Mouse (Mus musculus) gastrocnemius, postnatal 10 days (tissue): Measurements from ENCODE around the gene Smarcd3. TPM values are rescaled to one million over a fixed set of nuclear protein-coding genes. Genes with fewer than 3 reads are reported as not detected.

Experiments
- DNase-seq: peaks from one replicate; pipeline ENCODE4 v3.0.0; 2021; ENCODE audit warnings: mixed read lengths
- long read RNA-seq, 2 experiments: library from polyadenylated mRNA; stranded (forward); transcript quantifications; one replicate each; pipeline ENCODE4 v2.0.0; 2021
- total RNA-seq, 2 experiments: library from RNA; stranded (reverse); gene quantifications; 2 replicates each; pipeline ENCODE4 v1.2.3; 2021

The Smarcd3 gene
- 100 to 1,000 TPM; 122 to 132 TPM for total RNA-seq
- long read RNA-seq, experiment 1, transcript Smarcd3-201 (13 exons, 1,735 nt): major isoform, 216 of 265 reads
- long read RNA-seq, experiment 1, partial matches to known transcripts: 15 of 265 reads
- long read RNA-seq, experiment 1, other reads (novel, unspliced or antisense): 30 of 265 reads
- long read RNA-seq, experiment 2, transcript Smarcd3-201 (13 exons, 1,735 nt): major isoform, 222 of 267 reads
- long read RNA-seq, experiment 2, partial matches to known transcripts: 20 of 267 reads
- long read RNA-seq, experiment 2, other reads (novel, unspliced or antisense): 23 of 267 reads

DNA sequence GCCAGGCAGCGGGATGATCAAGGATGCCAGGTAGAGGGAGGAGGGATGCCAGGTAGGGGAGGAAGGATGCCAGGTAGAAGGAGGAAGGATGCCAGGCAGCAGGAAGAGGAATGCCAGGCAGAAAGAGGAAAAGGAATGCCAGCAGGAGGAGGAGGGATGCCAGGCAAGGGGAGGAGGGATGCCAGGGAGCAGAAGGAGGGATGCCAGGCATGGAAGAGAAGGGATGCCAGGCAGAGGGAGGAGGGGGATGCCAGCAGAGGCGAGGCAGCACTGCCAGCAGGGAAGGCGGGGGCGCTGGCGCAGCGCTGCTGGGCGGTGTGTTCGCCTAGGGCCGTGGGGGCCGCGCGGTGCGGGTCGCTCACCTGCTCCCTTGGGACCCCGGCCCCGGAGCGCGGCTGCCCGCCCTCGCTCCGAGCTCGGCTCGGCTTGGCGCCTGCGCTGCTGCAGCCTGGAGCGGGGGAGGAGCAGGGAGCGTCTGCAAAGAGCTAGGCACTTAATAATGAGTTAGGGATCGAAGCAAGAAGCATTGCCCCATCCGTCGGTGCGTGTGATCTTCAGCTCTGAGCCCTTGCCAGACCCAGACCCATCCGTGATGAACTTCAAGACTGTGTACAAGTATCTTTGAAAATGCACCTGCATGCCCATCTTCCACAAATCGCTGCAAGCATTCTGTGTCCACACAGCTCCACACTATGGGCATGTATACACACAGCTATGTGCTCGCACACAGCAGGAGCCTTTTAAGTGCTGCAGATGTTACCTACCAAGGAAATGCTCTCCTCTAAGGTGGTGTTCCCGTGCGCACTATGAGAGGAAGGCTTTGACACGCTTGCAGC lies at the start of gene Smarcd3:
Gene Smarcd3 (minus strand): TSS at position 426 of the 836 bp plus-strand sequence.
- DNase-seq: peak; percentile 40

DNA sequence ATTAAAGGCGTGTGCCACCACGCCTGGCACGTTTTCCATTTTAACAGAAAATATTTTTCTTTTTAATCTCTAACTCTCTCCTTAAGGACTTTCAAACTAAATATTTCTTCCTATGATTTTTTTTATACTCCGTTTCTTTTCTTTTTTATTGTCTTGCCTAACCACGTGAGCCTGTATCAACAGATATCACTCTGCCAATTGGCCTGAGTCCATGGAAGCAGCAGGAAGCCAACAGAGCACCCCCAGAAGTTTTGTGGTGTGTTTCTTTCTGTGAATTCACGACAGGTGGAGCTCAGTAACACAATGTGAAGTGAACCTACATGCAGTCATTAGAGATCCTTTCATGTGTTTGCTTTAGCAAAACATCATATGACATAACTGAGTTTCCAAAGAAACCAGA lies 37.2 kb upstream of the Smarcd3 start:
- no peak for DNase-seq

DNA sequence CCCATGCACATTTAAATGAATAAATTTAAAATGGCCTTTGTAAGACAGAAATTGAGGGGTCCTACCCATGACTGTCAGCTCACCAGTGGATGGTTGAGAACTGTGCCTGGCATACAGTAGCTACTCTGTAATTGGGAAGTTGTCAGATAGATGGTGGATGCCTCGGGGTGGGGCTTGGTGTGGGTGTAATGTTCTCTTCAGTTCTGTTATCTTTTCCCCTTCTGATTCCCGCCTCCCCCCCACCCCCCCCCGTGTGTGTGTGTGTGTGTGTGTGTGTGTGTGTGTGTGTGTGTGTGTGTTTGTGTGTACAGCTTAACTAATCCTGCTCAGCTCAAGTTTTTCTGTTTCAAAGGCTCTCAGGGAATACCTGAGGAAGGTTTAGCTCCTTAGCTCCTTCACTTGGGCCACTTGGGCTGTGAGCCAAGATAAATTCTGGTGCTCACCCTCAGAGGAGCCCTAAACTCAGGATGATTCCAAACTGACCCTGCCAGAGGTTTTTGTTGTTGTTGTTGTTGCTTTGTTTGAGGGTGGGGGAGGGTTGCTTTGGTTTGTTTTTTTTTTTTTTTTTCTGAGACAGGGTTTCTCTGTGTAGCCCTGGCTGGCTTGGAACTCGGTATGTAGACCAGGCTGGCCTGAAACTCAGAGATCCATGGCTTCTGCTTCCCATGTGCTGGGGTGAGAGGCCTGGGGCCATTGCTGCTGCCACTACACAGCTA lies 35.7 kb upstream of the Smarcd3 start:
- DNase-seq: no peak

DNA sequence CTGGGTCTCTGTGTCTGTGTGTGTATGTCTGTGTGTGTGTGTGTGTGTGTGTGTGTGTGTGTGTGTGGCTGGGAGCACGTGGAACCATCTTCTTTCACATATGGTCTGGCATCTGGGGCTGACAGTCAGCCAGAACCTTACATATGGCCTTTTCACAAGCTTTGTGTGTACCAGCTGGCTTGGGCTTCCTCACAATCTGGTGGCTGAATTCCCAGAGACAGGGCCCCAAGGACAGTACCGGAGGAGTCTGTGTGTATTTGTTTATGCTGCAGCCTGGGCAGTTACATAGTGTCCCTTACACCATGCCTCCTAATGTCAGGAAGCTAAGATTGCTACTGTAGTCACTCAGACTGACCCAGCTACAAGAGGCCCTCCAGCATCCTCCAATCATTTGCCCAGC lies 32.9 kb upstream of the Smarcd3 start:
- no peak for DNase-seq

DNA sequence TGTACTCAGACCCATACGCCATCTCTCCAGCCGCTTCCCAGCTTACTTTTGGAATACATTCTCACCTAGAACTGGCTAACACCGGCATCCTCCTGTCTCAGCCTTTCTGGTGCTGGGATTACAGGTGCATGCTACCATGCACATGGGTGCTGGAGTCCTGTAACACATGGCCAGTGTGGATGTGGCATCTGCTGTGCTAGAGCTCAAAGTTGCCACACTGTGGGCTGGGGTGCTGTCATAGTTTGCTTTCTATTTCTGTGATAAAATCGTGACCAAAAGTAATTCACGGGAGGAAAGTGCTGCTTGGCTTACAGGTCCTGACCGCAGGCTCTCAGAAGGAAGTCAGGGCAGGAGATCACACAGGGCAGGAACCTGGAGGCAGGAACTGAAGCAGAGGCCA lies 30.3 kb upstream of the Smarcd3 start:
- DNase-seq: no peak

DNA sequence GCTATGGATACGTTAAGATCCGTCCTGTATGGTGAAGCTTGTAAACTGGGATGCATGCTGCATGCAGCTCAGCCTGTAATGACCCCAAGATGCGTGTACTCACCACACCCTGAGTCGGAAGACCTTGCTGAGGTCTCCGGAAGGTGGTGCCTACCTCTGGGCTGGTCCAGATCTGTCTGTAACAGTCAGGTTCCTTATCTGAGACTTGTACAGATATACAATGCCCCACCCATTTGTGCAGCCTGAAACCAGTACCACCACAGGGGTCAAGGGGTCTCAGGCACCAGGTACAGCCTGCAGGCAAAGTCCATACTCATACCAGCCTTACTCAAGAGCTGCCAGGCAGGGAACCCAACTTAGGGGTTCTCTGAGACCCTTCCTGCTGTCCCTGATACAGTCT lies 28.6 kb upstream of the Smarcd3 start:
- DNase-seq: no peak

DNA sequence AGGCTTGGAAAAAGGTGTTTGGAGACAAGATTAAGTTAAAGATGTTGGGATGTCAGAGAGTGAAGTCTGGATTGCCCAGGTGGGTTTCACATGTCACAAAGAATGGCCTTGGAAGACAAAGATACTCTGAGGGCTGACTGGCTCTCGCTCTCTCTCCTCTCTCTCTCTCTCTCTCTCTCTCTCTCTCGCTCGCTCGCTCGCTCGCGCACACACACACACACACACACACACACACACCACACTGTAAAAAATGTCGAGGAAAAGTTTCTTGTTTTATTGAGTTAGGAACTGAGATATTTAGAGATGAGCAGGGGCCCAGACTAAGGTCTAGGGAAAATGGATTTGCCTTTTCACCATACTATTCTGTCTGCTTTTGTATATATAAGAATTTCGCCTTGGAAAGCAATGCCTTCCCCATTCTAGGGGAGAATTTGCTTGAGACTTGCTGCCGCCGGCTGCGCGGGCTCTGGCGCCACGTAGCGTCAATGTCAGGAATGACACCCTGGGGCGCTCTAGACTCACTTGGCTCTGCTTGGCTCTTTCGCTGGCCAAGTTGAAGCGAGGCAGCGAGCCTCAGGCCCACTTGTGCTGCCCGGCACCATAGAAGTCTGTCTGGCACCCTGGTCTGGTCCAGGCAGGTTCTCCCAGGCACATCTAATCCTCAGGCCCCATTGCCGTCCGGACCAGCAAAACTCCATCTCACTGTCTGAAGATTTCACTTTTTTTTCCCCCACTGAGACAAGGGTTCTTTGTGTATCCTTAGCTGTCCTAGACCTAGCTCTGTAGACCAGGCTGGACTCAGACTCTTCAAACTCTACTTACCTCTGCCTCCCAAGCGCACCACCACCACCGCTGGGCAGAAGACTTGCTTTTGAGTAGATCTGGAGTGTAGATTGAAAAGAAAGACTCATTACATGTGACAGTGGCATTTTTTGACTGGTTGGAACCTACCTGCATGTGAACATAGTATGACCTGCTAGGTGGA lies 27.8 kb upstream of the Smarcd3 start:
- peak; percentile 87 for DNase-seq

DNA sequence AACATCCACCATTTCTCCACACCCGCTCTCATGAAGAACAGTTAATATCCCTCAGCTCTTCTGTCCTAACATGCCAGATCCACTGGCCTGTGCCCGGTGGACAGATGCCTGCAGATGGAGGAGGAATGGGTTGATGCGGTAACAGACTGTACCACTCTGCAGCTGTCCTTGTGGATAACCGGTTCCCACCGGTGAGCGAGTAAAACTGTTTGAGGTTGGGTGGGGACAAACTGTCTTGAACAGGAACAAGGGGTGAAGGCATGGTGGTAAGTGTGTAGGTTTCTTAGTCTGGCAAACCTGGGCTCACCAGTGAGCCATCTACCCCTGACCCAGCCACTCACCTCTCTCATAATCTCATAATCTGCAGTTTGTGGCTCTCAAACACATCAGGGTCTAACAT lies 27.1 kb upstream of the Smarcd3 start:
- no peak for DNase-seq

DNA sequence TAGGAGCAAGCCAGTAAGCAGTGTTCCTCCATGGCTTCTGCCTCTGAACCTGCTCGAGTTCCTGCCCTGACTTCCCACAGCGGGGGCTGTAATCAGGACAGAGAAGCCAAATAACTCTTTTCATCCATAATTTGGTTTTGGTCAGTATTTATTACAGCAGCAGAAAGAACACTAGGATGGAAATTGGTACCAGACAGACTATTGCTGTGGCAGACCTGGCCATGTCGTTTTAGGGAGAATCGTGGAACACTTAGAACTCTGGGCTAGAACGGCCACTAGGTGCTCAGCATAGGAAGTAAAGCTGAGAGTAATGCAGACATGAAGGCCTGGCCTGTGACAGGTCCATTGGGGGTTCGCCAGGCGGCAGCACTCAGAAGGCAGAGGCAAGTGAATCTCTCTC lies 25.5 kb upstream of the Smarcd3 start:
- DNase-seq: no peak

DNA sequence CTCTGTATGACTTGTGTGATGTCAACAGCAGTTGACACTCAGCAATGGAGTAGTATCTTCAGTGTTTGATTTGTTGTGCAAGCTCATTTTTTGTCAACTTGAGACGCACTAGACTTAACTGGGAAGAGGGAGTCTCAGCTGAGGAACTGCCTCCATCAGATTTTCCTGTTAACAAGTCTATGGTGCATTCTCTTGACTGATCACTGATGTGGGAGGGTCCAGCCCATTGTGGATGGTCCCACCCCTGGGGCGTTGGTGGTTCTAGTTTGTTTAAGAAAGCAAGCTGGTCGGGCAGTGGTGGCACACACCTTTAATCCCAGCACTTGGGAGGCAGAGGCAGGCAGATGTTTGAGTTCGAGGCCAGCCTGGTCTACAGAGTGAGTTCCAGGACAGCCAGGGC lies 25.0 kb upstream of the Smarcd3 start:
- no peak for DNase-seq

DNA sequence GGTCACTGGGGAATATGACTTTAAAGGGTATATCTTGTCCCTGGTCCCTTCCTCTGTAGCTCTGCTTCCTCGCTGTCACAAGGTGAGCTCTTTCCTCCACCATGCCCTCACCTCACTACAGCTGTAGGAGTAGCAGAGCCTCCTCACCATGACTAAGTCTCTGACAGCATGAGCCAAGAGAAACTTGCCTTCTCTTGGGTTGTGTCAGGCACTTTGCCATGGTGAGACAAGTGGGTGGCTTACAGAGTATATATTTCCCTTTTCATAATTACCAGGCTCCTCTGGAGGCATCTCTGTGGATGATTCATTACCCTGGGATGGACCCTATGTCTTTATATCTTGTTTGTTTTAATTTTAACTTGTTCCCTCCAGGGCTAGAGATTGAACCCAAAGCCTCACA lies 21.2 kb upstream of the Smarcd3 start:
- DNase-seq: no peak

DNA sequence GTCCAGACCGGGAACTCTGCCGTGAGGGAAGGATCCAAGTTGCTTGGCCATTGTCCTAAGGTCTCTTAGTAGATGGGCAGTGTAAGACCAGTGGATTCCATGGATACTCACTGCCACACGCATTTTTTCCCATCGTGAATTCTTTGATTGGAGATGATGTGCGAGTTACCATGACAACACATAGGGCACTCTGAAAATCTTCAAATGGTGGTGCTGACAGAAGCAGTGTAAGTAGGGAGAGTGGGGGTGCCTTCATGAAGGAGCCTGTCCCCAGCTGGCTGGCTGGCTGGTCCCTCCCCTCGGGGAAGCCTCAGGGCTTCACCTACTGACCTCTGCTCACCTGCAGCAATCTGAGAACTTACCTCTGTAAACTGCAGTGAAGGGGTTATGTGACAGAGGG lies 14.9 kb upstream of the Smarcd3 start:
- DNase-seq: no peak

DNA sequence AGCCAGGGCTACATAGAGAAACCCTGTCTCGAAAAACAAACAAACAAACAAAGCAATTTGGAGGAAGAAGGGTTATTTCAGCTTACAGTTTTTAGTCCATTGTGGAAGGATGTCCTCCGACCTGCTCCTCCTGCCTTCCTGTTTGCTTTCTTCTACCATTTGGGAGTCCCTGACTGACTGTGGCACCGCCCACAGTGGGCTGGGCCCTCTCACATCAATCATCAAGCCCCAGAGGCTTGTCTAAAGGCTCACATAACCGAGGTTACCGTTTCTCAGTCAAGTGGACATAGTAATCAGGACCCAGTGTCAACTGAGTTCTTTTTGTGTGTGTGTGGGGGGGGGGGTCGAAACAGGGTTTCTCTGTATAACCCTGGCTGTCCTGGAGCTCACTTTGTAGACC lies 13.9 kb upstream of the Smarcd3 start:
- DNase-seq: no peak

DNA sequence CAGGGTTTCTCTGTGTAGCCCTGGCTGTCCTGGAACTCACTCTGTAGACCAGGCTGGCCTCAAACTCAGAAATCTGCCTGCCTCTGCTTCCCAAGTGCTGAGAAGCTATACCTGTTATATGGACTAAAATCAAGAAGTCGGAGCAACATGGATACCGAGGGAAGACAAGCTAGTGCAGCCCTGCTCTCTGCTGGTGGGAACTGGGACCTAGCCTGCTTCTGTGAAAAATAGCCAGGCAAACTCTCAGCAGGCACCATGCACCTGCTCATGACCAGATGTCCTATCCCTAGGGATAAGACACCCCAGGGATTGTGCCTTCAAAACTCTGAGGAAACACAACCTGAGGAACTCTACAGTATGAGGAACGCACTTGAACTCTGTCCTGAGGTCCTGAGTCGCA lies 12.8 kb upstream of the Smarcd3 start:
- DNase-seq: no peak

DNA sequence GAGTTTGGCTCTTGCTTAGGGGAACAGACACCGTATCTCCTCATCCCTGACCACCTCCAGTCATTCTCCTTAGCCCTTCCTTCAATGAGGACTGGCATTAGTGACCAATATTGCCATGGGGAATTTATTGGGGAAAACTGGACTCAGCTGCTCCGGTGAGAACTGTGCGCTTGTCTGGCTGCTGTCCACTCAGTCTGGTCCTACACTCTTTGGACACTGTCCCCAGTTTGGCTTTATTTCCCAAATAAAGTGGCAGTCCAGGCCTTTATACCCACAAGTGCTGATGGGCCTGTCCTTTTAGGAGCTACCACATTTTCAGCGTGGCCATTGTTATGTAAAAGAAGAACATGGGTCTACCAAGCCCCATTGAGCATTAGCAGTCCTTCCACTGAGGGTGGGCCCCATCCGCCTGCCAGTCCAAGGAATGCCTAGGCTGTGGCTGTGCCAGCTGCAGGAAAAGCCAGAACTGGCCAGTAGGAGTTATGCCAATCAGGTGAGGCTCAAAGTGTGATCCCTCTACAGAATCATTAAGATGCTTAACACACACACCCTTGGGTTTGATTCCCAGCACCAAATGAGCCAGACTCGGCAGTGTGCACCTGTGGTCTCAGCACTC lies 11.4 kb upstream of the Smarcd3 start:
- no peak for DNase-seq

DNA sequence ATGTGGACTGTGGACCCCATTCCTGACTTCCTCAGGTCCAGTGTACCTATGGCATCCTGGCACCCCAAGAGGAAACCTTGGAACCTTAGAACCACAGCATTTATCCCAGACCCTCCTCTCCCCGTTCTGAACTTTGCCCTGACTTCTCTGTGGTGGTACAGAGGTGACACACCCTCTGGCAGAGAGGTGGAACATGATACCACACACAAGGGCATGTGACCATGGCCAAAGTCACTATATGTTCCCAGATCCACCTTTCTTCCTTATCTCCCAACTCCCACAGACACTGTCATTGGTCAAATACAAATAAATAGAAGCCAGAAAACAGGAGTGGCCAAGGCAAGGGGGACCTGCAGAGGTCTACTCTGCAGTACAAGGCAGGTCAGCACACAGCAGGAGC lies 10.9 kb upstream of the Smarcd3 start:
- no peak for DNase-seq

DNA sequence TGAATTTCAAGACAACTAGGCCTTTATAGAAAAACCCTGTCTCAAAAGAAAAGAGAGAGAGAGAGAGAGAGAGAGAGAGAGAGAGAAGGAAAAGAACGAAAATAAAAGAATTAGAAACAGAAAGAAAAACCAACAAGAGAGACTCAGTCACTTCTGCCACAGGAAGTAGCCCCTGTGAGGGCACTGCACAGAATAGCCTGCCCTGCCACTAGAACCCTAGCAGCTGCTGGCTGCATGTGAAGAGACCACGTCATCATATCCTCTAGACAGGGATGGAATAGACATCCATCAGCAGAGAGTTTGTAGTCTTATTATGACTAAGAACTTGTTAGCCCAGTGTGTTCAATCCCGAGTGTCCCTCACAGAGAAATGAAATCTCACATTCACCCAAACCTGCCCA lies 5.5 kb upstream of the Smarcd3 start:
- DNase-seq: no peak

DNA sequence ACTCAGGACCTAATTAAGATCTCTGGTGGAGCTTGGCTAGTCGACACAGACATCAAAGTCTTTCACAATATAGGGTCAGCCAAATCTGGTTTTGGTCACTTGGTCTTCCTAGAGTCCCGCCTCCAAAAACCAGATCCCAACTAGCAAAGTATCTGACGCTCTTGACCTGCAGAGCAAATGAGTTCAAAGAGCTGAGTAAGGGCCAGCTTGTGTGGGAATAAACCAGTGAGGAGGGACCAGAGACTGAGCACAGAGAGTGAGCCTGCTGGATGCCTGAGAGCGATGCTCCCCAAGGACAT lies 560 bp upstream of the Smarcd3 start:
- DNase-seq: no peak

DNA sequence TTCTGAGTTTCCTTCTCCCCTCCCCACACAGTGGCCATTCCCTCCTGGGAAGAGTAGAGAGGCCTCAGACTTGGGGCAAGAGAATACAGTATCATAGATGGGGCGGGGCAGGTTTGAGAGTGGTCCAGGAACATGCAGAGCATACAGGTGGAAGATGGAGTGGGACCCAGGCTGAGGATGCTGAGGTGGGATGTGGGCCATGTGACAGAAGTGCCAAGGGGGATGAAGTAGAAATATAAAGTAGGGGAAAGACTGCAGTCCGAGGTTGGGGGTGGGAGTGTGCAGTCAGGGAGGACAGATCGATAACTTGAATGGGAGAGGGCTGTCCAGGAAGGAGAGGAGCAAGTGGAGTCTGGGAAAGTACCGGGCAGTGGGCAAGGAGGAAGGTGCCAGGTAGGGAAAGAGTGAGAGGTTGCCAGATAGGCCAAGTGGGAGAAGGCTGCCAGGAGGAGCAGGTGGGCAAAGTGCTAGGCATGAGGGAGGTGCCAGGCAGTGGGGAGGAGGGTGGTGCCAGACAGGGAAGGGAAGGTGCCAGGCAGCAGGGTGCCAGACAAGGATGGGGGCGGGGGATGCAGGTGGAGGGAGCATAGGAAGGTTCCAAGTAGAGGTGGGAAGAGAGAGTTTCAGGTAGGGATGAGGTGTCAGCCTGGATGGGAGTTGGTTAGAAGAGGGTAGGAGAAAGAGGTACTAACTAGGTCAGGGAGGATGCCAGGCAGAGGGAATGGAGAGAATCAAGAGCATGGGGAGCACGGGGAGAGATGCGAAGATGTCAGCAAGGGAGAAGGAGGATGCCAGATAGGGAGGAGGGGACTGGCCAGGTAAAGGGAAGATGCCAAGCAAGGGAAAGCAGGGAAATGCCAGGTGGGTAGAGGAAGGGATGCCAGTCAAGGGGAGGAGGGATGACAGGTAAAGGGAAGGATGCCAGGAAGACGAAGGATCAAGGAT lies 898 bp downstream of the Smarcd3 start:
- DNase-seq: no peak

DNA sequence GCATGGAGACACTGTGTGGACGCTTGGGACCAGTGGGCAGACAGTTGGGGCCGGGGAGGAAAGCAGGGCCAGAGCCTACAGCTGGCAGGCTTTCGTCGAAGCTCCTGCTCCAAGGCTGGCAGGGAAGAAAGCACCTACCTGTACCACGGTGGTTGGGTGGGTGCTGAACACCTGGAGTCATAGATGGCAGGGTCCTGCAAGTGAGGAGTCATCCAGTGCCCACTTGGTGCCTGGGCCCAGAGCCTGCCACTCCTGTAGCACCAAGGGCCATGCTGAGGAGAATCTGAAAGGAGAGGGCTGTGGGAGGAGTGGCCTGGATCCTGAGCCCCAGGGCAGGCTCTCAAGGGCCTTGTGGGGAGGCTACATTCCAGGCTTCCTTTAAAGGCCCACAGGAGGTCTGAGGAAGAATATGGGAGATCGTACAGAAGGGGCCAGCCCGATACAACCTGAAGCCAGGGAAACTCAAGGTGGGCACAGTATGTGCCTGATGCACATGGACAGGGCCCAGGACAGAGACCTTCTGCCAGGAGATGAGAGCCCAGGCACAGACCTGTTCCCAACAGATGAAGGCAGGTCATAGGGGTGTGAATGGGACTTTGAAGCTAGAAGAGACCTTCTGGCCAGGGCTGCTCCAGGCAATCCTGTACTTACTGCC lies 1.7 kb downstream of the Smarcd3 start:
- DNase-seq: no peak
